Mouse (Mus musculus) adrenal gland, postnatal 10 days (tissue): ENCODE results near the gene Ppp4r2. TPM values are rescaled to one million over a fixed set of nuclear protein-coding genes. Genes with fewer than 3 reads are reported as not detected.

ENCODE experiments used
- DNase-seq: peaks from one replicate; pipeline ENCODE4 v3.0.0; 2021; ENCODE audit warnings: mixed read lengths
- long read RNA-seq, 2 experiments: library from polyadenylated mRNA; stranded (forward); transcript quantifications; one replicate each; pipeline ENCODE4 v2.0.0; 2021
- total RNA-seq, 2 experiments: library from RNA; stranded (reverse); gene quantifications; 2 replicates each; pipeline ENCODE4 v1.2.3; 2021

Gene Ppp4r2
- 10 to 100 TPM; 64.2 to 68.3 TPM for total RNA-seq
- long read RNA-seq, experiment 1, full-length matches to known transcripts: 50 of 72 reads
- long read RNA-seq, experiment 1, partial matches to known transcripts: 7 of 72 reads
- long read RNA-seq, experiment 1, other reads (novel, unspliced or antisense): 15 of 72 reads
- long read RNA-seq, experiment 2, full-length matches to known transcripts: 26 of 37 reads
- long read RNA-seq, experiment 2, partial matches to known transcripts: 3 of 37 reads
- long read RNA-seq, experiment 2, other reads (novel, unspliced or antisense): 8 of 37 reads

GRCm38 (mm10) chr6:100833355-100833754 lies at the start of gene Ppp4r2:
TSS of gene Ppp4r2 (plus strand) at chr6:100833622.
- peak; percentile 94 for DNase-seq

- no peak for DNase-seq
Observed at GRCm38 (mm10) chr6:100787726-100788125, 45.7 kb upstream of the Ppp4r2 start.

GRCm38 (mm10) chr6:100789161-100789560 lies 44.3 kb upstream of the Ppp4r2 start:
- DNase-seq: peak; percentile 49

- DNase-seq: peak; percentile 15
Observed at GRCm38 (mm10) chr6:100792055-100792659, 41.3 kb upstream of the Ppp4r2 start.

- DNase-seq: no peak
Observed at GRCm38 (mm10) chr6:100792973-100793769, 40.3 kb upstream of the Ppp4r2 start.

- no peak for DNase-seq
Observed at GRCm38 (mm10) chr6:100795797-100796196, 37.6 kb upstream of the Ppp4r2 start.

GRCm38 (mm10) chr6:100799290-100799689 lies 34.1 kb upstream of the Ppp4r2 start:
- no peak for DNase-seq

GRCm38 (mm10) chr6:100799766-100800165 lies 33.7 kb upstream of the Ppp4r2 start:
- DNase-seq: no peak

GRCm38 (mm10) chr6:100800497-100800955 lies 32.9 kb upstream of the Ppp4r2 start:
- DNase-seq: peak; percentile 72

- peak; percentile 37 for DNase-seq
Observed at GRCm38 (mm10) chr6:100802381-100803083, 30.9 kb upstream of the Ppp4r2 start.

GRCm38 (mm10) chr6:100803250-100803649 lies 30.2 kb upstream of the Ppp4r2 start:
- DNase-seq: no peak

GRCm38 (mm10) chr6:100807187-100807586 lies 26.2 kb upstream of the Ppp4r2 start:
- no peak for DNase-seq

GRCm38 (mm10) chr6:100807746-100808145 lies 25.7 kb upstream of the Ppp4r2 start:
- DNase-seq: no peak

- no peak for DNase-seq
Observed at GRCm38 (mm10) chr6:100808221-100808778, 25.1 kb upstream of the Ppp4r2 start.

- no peak for DNase-seq
Observed at GRCm38 (mm10) chr6:100810117-100810516, 23.3 kb upstream of the Ppp4r2 start.

GRCm38 (mm10) chr6:100811731-100812130 lies 21.7 kb upstream of the Ppp4r2 start:
- no peak for DNase-seq

GRCm38 (mm10) chr6:100821367-100821766 lies 12.1 kb upstream of the Ppp4r2 start:
- DNase-seq: no peak

GRCm38 (mm10) chr6:100823356-100823755 lies 10.1 kb upstream of the Ppp4r2 start:
- no peak for DNase-seq

- no peak for DNase-seq
Observed at GRCm38 (mm10) chr6:100824381-100824965, 8.9 kb upstream of the Ppp4r2 start.

GRCm38 (mm10) chr6:100826046-100826445 lies 7.4 kb upstream of the Ppp4r2 start:
- DNase-seq: no peak

GRCm38 (mm10) chr6:100828565-100828964 lies 4.9 kb upstream of the Ppp4r2 start:
- no peak for DNase-seq

- DNase-seq: peak; percentile 38
Observed at GRCm38 (mm10) chr6:100829770-100830169, 3.7 kb upstream of the Ppp4r2 start.
